Mouse (Mus musculus) sigmoid colon, adult 10 weeks (tissue): ENCODE measurements around the gene P2rx7. TPM values are rescaled to one million over a fixed set of nuclear protein-coding genes. Genes with fewer than 3 reads are reported as not detected.

Source experiments
- polyA plus RNA-seq: library from polyadenylated mRNA; stranded (reverse); fragments of 350-450 nt; fragmentation: Illumina TruSeq; extraction: RNeasy Lipid Tissue Mini Kit (QIAGEN cat#74804); gene quantifications from one replicate; pipeline ENCODE4 v1.2.3, GENCODE M21; 2014; ENCODE audit warnings: low read depth, low replicate concordance

P2rx7 gene
- 8.0 TPM for polyA plus RNA-seq

GRCm38 (mm10) chr5:122643701-122644100, at the start of gene P2rx7:
Gene P2rx7 (plus strand): TSS chr5:122643911.

DNA sequence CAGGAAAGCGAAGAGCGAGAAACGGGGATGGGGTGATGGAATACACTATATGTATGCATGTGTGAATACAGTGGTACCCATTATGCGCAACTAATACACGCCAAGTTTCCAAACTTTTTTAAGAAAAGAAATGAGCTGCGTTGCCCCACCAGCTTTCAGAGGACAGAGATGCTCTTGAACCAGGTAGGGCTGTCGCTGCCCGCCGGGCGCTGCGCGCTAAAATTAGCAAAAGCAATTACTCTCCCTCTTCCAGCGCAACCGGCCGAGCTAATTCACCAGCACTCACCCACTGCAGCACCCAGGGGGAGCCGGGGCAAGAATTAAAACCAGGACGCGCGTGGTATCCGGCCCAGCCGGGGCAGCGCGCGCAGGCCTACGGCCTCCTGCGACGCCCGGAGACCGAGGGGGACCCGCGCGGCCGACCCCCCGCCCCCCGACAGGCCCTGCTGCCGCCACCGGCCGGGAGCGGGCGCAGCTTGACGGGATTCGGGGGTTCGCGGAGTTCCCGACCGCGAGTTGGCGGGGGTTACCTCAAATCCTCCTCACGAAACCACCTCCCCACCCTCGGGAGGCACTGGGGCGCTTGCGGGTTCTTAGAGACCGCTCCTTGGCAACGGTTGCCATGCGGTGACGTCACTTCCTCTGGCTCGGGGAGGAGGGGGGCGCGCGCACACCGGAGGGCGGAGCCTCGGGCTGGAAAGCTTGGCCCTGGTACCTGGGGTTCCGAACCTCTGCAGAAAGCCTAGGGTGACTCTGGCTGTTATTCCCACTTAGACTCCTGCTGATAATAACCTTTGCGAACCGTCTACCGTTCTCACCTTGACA, 29.6 kb upstream of the P2rx7 start, which contains the start of gene Ift81:
Gene Ift81 (minus strand): TSS at position 611 of the 825 bp plus-strand sequence.

DNA sequence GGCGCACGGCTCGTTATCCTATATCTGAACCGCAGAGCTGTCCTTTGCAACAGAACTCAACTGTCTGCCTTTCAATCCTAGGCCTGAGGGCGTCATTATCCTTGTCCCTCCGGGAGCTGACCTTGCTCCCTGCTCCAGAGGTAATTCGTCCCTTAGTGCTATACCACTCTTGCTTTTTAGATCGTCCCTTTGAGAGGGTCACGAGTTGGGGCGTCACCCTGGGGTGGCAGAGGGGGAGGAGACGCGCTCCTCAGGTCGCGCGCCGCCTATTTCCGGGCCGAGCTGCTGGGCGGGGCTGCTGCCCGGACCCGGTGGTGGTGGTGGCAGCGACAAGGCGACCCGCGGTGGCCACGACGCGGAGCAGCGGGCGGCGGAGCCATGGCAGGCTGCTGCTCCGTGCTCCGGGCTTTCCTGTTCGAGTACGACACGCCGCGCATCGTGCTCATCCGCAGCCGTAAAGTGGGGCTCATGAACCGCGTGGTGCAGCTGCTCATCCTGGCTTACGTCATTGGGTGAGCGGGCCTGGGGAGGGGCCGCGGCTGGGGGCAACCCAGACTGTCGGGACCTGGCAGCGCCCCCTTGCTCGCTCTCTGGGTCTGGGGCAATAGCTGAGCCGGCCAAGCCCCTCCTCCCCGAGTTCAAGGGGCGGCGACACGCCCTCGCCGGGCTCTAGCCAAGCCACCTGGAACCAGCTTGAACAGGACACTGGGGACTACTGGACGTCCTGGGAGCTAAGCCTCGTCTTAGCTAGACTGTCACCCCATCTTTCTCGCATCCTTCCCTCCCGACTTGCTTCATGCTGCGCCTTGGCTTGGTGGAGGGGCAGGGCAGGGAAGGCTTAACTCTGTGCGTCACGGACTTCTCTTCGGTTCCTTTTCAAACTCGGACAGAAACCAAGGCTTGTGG, 63.8 kb downstream of the P2rx7 start, which contains the start of gene P2rx4:
Gene P2rx4 (plus strand): TSS at position 269 of the 906 bp plus-strand sequence.

Other genes starting within 250 kb of the P2rx7 start
- gene Anapc7, start 222.2 kb upstream of the P2rx7 start, polyA plus RNA-seq, result 6.6 TPM
- gene Atp2a2, start 141.7 kb upstream of the P2rx7 start, polyA plus RNA-seq, result 193 TPM
- 17.9 TPM for gene Ift81, start 29.4 kb upstream of the P2rx7 start, polyA plus RNA-seq
- gene P2rx4, start 63.6 kb downstream of the P2rx7 start, polyA plus RNA-seq, result 69.1 TPM
- gene Camkk2, start 135.5 kb downstream of the P2rx7 start, polyA plus RNA-seq, result 4.6 TPM
- 159 TPM for gene Anapc5, start 177.4 kb downstream of the P2rx7 start, polyA plus RNA-seq
- gene Rnf34, start 206.1 kb downstream of the P2rx7 start, polyA plus RNA-seq, result 10.4 TPM